Mouse (Mus musculus): ENCODE data around the gene Masp1. TPM values are rescaled to one million over a fixed set of nuclear protein-coding genes. Genes with fewer than 3 reads are reported as not detected.

Gene Masp1
- total RNA-seq (2023) = not detected

GRCm38 (mm10) chr16:23520235-23520871 is at the start of gene Masp1, which contains the start of gene Rtp4:
Gene Masp1 (minus strand): TSS chr16:23520815.
Gene Rtp4 (plus strand): TSS chr16:23520291.

GRCm38 (mm10) chr16:23428647-23429319 is 91.8 kb downstream of the Masp1 start, which contains the start of gene Rtp1:
Gene Rtp1 (plus strand): TSS chr16:23429133.

Other genes with a start within 250 kb of the Masp1 start
- not detected for gene Rtp1, start 91.7 kb downstream of the Masp1 start, total RNA-seq (2023)
- 10 to 100 TPM; 14.5 to 30.3 TPM for gene Rtp4, start 524 bp downstream of the Masp1 start, total RNA-seq (2023)

Data from B cell, adult 67 days (primary cell).